Comparison of ENCODE assay signal across 8 mouse cellular contexts in the genomic region with DNA sequence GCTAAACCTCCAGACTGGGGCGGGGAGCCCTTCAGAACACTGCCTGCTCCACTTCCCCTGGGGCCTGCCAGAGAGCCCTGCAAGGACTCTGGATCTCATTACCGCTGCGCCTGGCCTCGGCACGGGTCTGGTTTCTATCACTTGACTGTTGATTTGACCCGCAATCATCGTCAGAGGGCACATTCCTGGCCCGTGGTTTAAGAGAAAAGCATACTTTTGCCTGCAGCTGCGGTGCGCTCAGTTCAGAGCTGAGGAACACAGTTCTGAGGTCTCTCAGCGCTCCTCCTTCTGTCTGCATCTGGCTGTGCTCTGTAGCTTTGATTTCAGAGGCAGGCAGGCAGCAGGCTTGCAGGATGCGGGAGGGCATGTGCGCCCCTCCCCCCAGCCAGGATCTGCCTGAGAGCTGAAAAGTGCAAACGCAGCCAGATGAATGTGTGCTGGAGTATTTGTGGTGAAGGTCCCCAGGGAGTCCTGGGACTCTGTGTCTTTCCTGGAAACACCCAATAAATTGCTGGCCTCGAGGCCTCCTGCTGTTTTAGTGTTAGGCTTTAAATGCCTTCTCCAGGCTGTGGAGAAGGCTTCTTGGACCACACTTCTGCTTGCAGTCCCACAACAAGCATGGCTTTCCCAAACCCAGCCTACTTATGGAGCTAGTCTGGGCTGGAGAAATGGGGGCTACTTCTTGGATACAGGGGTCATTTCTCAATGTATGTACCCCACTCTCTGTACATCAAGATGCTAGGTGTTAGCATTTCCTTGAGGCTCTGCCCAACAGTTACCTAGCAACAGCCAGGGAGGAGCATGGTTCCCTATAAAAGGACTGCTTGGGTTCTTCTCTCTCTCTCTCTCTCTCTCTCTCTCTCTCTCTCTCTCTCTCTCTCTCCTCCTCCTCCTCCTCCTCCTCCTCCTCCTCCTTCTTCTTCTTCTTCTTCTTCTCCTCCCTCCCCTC. TPM values are rescaled to one million over a fixed set of nuclear protein-coding genes. Genes with fewer than 3 reads are reported as not detected.
DNase-seq lines count a peak whose midpoint lies in the region; ATAC-seq lines count a peak whose summit lies in the region.

No protein-coding gene starts in this region.

- WGBS in hindbrain, embryonic 13.5 days = 0% methylated on average over 15 of the region's 15 CpGs
- 2% methylated on average over 15 of the region's 15 CpGs for WGBS in lung, embryonic 16.5 days

- no peaks in the 10 kb centered on the region for H3K9me3 ChIP-seq in hindbrain, embryonic 13.5 days
- no peaks in the 10 kb centered on the region for H3K9me3 ChIP-seq in lung, embryonic 16.5 days (ENCODE audit: control insufficient read depth, low read length)

- DNase-seq in 3T3-L1 (ENCODE audit: low read depth, low spot score) = peak; percentile 100
- peak; percentile 32 to 54 for DNase-seq in adrenal gland, postnatal 36 days
- DNase-seq in frontal cortex, postnatal 36 days (ENCODE audit: low spot score in 2 of 2) = peak; percentile 65 to 78
- DNase-seq in layer of hippocampus, adult 9-11 months = peak; percentile 66
- peak; percentile 66 for DNase-seq in ovary, postnatal 36 days (ENCODE audit: low spot score)
- no peak for DNase-seq in B cell, adult 2 months

- H3K36me3 ChIP-seq in hindbrain, embryonic 13.5 days = no peaks in the 10 kb centered on the region
- H3K36me3 ChIP-seq in lung, embryonic 16.5 days (ENCODE audit: control insufficient read depth, insufficient read depth, low read length) = no peaks in the 10 kb centered on the region

- H3K9ac ChIP-seq in hindbrain, embryonic 13.5 days = peak overlapping the region; percentile 63
- peak overlapping the region; percentile 45 for H3K9ac ChIP-seq in lung, embryonic 16.5 days (ENCODE audit: low read length)

- no peaks in the 10 kb centered on the region for H3K27me3 ChIP-seq in hindbrain, embryonic 13.5 days
- no peaks in the 10 kb centered on the region for H3K27me3 ChIP-seq in lung, embryonic 16.5 days (ENCODE audit: control insufficient read depth, insufficient read depth, low read depth, low read length)

- peaks cover 62% of the 10 kb centered on the region for H3K4me1 ChIP-seq in hindbrain, embryonic 13.5 days (replicated peaks)
- H3K4me1 ChIP-seq in lung, embryonic 16.5 days (replicated peaks; ENCODE audit: control insufficient read depth, insufficient read depth, low read length) = peaks cover 27% of the 10 kb centered on the region

- H3K4me3 ChIP-seq in hindbrain, embryonic 13.5 days = peak overlapping the region; percentile 11; the same call in 1 of the 2 replicates
- H3K4me3 ChIP-seq in lung, embryonic 16.5 days (ENCODE audit: low read length) = no peak overlapping the region

- ATAC-seq in hindbrain, embryonic 13.5 days (ENCODE audit: low FRiP score) = peak; percentile 82
- ATAC-seq in lung, embryonic 16.5 days (ENCODE audit: low read depth) = peak; percentile 85

- peak overlapping the region; percentile 51 for H3K4me2 ChIP-seq in hindbrain, embryonic 13.5 days
- peak overlapping the region; percentile 45 for H3K4me2 ChIP-seq in lung, embryonic 16.5 days (ENCODE audit: low read depth, low read length)

- peak overlapping the region; percentile 92 for H3K27ac ChIP-seq in hindbrain, embryonic 13.5 days
- H3K27ac ChIP-seq in lung, embryonic 16.5 days (ENCODE audit: low read length) = peak overlapping the region; percentile 84

RNA-seq across cellular contexts. Expression of a gene that starts 56.2 kb away (rescaled TPM):
- 10 to 100 TPM; 15.1 to 15.8 TPM for total RNA-seq in adrenal gland, postnatal 36 days (2021)
- polyA plus RNA-seq in hindbrain, embryonic 13.5 days (2015; fragmentation: Nextera tagmentation; extraction: Ambion mirVana) = 9.0 and 11.2 TPM in 2 replicates
- polyA plus RNA-seq in lung, embryonic 16.5 days (2015; fragmentation: Nextera tagmentation; extraction: Ambion mirVana) = 22.0 and 22.9 TPM in 2 replicates

Comparison
In these comparisons a context has a peak if more than half of its experiments do, and no peak if none do; other contexts are left out.
1. DNase-seq: peak in 3T3-L1 (single experiment), adrenal gland, postnatal 36 days (2 of 2), frontal cortex, postnatal 36 days (2 of 2), layer of hippocampus, adult 9-11 months (single experiment) and ovary, postnatal 36 days (single experiment); none in B cell, adult 2 months (0 of 2).